Mouse (Mus musculus): ENCODE data around the gene Il21r. TPM values are rescaled to one million over a fixed set of nuclear protein-coding genes. Genes with fewer than 3 reads are reported as not detected.

Gene Il21r
- polyA plus RNA-seq, 1 experiment from 2014 or later = 0.11 TPM

DNA sequence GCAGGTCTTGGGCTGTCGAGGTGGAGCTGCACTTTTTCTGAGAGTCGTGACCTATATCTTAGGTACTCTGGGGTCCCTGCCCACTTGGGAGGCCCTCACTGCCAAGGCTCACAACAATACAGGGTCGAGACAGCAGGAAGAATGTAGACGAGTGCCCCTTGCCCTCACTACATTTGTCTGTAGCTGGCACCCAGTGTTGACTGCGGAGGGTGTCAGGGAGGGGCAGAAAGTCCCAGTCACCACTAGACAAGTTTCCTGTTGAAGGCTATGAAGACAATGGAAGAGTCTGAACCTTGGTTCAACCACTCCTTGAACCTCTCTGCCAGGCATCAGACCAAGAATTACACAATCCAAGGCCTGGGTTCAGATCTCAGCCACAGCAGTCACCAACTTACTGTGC, 44.2 kb upstream of the Il21r start:
- Histone ChIP-seq H3K27me3 (ENCODE audit: control insufficient read depth, insufficient read depth, low read length) (no peaks in the 10 kb centered on the region), H3K4me2 (ENCODE audit: low read depth, low read length) (no peak overlapping the region), H3K4me3 (ENCODE audit: low read depth, low read length) (no peak overlapping the region), H3K36me3 (replicated peaks; ENCODE audit: control insufficient read depth, insufficient read depth, low read depth, low read length) (no peaks in the 10 kb centered on the region), H3K9me3 (replicated peaks; ENCODE audit: control insufficient read depth, low read length) (no peaks in the 10 kb centered on the region), H3K27ac (replicated peaks; ENCODE audit: low read depth, low read length) (no peak overlapping the region), H3K9ac (replicated peaks; ENCODE audit: low read length) (no peak overlapping the region), H3K4me1 (ENCODE audit: control insufficient read depth, insufficient read depth, low read length) (no peaks in the 10 kb centered on the region)
- ATAC-seq (replicated peaks; ENCODE audit: insufficient number of reproducible peaks, low FRiP score, low TSS enrichment, low read depth) = no peak
- WGBS = 63% methylated on average over 5 of the region's 5 CpGs
- no peak for DNase-seq (ENCODE audit: low spot score)

DNA sequence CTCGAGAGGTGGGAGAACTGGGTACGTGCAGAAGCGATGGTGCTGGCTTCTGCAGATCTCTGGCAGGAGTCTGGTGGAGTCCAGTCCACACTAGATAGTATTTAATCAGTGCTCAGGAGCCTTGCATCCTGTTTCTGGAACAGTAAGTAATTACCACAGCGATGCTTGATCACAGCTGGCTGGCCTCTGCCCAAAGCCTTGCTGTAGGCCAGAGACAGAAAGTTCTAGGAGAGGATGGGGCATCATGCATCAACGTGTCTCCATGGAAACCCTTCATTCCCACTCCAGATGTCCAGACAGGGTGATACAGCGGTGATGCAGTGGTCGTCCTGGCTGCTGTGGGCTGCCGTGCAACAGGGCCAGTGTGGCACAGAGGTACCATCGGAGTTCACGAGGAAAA, 43.7 kb upstream of the Il21r start:
- Histone ChIP-seq H3K27ac (replicated peaks; ENCODE audit: low read depth, low read length) (no peak overlapping the region), H3K36me3 (replicated peaks; ENCODE audit: control insufficient read depth, insufficient read depth, low read depth, low read length) (no peaks in the 10 kb centered on the region), H3K9me3 (replicated peaks; ENCODE audit: control insufficient read depth, low read length) (no peaks in the 10 kb centered on the region), H3K4me3 (ENCODE audit: low read depth, low read length) (no peak overlapping the region), H3K27me3 (ENCODE audit: control insufficient read depth, insufficient read depth, low read length) (no peaks in the 10 kb centered on the region), H3K4me2 (ENCODE audit: low read depth, low read length) (no peak overlapping the region), H3K4me1 (ENCODE audit: control insufficient read depth, insufficient read depth, low read length) (no peaks in the 10 kb centered on the region), H3K9ac (replicated peaks; ENCODE audit: low read length) (no peak overlapping the region)
- DNase-seq (ENCODE audit: low spot score) = no peak
- 84% methylated on average over 10 of the region's 10 CpGs for WGBS
- ATAC-seq (replicated peaks; ENCODE audit: insufficient number of reproducible peaks, low FRiP score, low TSS enrichment, low read depth) = no peak

DNA sequence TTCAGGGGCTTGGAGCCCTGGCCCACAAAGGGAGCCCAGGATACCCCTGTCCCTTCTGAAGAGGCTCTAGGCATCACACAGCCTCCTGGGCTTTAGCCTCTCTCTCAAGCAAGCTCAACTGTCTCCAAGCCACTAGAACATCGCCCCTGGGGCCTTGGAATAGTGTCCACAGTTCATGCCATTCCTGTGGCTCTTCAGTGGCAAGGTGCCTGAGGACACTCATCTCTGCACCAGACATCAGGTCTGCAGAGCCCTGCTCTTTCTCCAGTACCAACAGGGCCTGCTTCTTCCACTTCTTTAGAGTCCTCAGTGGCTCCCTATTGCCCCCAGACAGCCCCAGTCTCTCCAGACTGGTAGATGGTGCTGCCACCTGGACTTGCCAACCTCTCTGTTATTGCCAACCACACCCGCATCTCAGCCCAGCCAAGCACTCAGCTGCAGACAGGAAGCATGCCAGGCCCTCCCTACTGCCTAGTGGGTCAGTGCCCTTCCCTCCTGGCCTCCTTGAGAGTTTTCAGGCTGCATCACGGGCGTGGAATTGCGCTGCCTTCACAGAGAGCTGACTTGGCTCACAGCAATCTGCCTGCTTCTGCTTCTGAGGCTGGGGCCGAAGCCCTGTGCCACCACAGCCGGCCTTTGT, 43.0 kb upstream of the Il21r start:
- 86% methylated on average over 7 of the region's 7 CpGs for WGBS
- Histone ChIP-seq H3K9me3 (replicated peaks; ENCODE audit: control insufficient read depth, low read length) (no peaks in the 10 kb centered on the region), H3K4me3 (ENCODE audit: low read depth, low read length) (no peak overlapping the region), H3K36me3 (replicated peaks; ENCODE audit: control insufficient read depth, insufficient read depth, low read depth, low read length) (no peaks in the 10 kb centered on the region), H3K27ac (replicated peaks; ENCODE audit: low read depth, low read length) (no peak overlapping the region), H3K4me1 (ENCODE audit: control insufficient read depth, insufficient read depth, low read length) (no peaks in the 10 kb centered on the region), H3K9ac (replicated peaks; ENCODE audit: low read length) (no peak overlapping the region), H3K4me2 (ENCODE audit: low read depth, low read length) (no peak overlapping the region), H3K27me3 (ENCODE audit: control insufficient read depth, insufficient read depth, low read length) (no peaks in the 10 kb centered on the region)
- no peak for ATAC-seq (replicated peaks; ENCODE audit: insufficient number of reproducible peaks, low FRiP score, low TSS enrichment, low read depth)
- no peak for DNase-seq (ENCODE audit: low spot score)

DNA sequence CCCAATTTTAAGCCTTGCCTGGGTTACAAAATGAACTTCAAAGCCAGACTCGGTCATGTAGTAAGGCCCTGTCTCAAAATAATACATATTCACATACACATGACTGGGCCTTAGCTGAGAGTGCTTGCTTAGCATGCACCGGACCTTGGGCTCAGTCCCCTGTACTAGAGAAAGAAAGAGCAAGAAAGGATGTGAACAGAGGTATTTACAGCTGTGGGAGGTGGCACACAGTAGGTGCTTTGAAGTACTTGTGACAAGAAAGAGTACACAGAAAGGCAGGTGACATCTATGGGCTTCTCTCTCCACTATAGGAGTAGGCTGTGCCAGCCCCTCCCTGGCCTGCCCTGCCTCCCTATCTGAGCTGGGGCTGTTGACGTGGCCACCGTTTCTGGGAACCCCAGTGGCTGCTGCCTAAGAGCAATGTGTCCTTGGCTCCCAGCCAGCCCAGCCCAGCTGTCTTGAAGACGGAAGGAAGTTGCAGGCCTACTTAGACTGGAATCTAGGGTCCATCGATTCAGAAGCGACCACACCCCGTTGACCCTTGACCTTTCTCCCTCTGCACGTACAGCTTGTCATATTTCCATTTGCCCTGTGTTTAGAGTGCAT, 42.0 kb upstream of the Il21r start:
- Histone ChIP-seq H3K4me1 (ENCODE audit: control insufficient read depth, insufficient read depth, low read length) (no peaks in the 10 kb centered on the region), H3K36me3 (replicated peaks; ENCODE audit: control insufficient read depth, insufficient read depth, low read depth, low read length) (no peaks in the 10 kb centered on the region), H3K9me3 (replicated peaks; ENCODE audit: control insufficient read depth, low read length) (no peaks in the 10 kb centered on the region), H3K4me2 (ENCODE audit: low read depth, low read length) (no peak overlapping the region), H3K27me3 (ENCODE audit: control insufficient read depth, insufficient read depth, low read length) (no peaks in the 10 kb centered on the region), H3K9ac (replicated peaks; ENCODE audit: low read length) (no peak overlapping the region), H3K27ac (replicated peaks; ENCODE audit: low read depth, low read length) (no peak overlapping the region), H3K4me3 (ENCODE audit: low read depth, low read length) (no peak overlapping the region)
- DNase-seq (ENCODE audit: low spot score) (no peak), ATAC-seq (replicated peaks; ENCODE audit: insufficient number of reproducible peaks, low FRiP score, low TSS enrichment, low read depth) (no peak)
- 68% methylated on average over 9 of the region's 9 CpGs for WGBS

DNA sequence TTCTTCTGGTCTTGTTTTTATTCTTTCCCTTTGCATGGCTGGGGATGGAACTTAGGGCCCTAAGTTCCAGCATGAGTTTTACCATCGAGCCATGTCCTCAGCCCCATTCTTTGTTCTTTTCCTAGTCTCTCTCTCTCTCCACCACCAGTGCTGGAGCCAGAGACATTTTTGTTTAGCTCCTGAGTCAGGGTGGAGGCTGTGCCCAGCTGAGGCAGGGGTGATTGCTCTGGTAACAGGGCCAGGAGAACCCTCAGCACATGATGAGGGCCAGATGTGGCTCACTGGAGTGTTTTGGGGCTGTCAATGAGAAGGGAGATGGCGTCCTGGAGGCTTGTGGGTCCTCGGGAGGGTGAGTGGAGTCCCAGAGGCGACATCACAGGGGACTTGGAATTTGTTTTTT, 40.8 kb upstream of the Il21r start:
- no peak overlapping the region for H3K9ac ChIP-seq (replicated peaks; ENCODE audit: low read length)
- no peaks in the 10 kb centered on the region for H3K9me3 ChIP-seq (replicated peaks; ENCODE audit: control insufficient read depth, low read length)
- H3K36me3 ChIP-seq (replicated peaks; ENCODE audit: control insufficient read depth, insufficient read depth, low read depth, low read length) = no peaks in the 10 kb centered on the region
- ATAC-seq (replicated peaks; ENCODE audit: insufficient number of reproducible peaks, low FRiP score, low TSS enrichment, low read depth) = no peak
- no peaks in the 10 kb centered on the region for H3K27me3 ChIP-seq (ENCODE audit: control insufficient read depth, insufficient read depth, low read length)
- H3K4me2 ChIP-seq (ENCODE audit: low read depth, low read length) = no peak overlapping the region
- H3K4me1 ChIP-seq (ENCODE audit: control insufficient read depth, insufficient read depth, low read length) = no peaks in the 10 kb centered on the region
- no peak overlapping the region for H3K4me3 ChIP-seq (ENCODE audit: low read depth, low read length)
- 54% methylated on average over 4 of the region's 4 CpGs for WGBS
- H3K27ac ChIP-seq (replicated peaks; ENCODE audit: low read depth, low read length) = no peak overlapping the region
- peak; percentile 43 for DNase-seq (ENCODE audit: low spot score)

DNA sequence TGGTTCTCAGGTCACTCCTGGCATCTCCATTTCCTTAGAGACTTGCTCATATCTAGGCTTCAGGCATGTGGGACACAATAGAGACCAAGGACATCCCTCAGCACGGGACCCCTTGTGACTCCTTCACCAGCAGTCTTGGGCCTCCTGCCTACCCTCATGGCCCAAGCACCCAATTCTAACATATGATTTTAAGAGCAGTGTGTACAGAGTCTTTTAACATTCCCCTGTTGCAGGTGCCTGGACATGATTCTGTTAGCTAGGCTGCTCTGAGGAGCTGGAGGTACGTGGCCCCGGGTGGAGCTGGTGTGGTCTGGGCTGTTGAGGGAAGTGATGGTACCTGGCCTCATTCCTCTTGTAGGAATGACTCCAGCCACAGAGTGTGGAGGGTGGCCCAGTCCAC, 40.1 kb upstream of the Il21r start:
- ATAC-seq (replicated peaks; ENCODE audit: insufficient number of reproducible peaks, low FRiP score, low TSS enrichment, low read depth) = no peak
- Histone ChIP-seq H3K4me3 (ENCODE audit: low read depth, low read length) (no peak overlapping the region), H3K36me3 (replicated peaks; ENCODE audit: control insufficient read depth, insufficient read depth, low read depth, low read length) (no peaks in the 10 kb centered on the region), H3K27ac (replicated peaks; ENCODE audit: low read depth, low read length) (no peak overlapping the region), H3K9me3 (replicated peaks; ENCODE audit: control insufficient read depth, low read length) (no peaks in the 10 kb centered on the region), H3K27me3 (ENCODE audit: control insufficient read depth, insufficient read depth, low read length) (no peaks in the 10 kb centered on the region), H3K4me1 (ENCODE audit: control insufficient read depth, insufficient read depth, low read length) (no peaks in the 10 kb centered on the region), H3K9ac (replicated peaks; ENCODE audit: low read length) (no peak overlapping the region), H3K4me2 (ENCODE audit: low read depth, low read length) (no peak overlapping the region)
- no peak for DNase-seq (ENCODE audit: low spot score)
- WGBS = 89% methylated on average over 3 of the region's 3 CpGs

DNA sequence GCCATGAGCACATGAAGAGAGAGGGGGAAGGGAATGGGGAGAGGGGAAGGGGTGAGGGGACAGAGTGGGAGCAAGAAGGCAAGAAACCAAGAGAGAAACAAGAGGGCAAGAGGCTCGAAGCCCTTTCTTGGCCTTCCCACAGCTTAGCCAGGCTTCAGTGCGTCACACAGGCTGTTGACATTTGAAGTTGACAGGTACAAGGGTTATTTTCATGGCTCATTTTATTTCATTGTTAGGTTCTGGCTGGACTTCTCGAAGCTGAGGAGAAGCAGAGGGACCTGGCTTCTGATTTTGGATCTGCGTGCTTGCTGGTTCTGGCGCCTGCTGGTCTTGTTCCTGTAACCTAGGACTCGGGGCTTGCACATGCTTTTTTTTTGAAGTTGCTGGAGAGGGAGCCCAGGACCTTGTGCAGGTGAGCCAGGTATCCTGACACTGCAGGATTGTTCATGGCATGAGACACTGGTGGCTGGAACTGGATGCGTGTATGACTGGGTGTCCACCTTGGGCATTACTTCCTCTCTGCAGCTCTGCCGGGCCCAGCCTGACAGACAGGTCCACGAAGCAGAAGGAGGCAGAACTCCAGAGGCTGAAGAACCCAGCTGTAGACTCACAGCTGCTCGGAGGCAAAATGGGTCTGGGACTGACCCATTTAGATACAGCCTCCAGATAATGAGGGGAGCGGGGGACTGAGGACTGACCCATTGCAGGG, 38.8 kb upstream of the Il21r start:
- no peak for DNase-seq (ENCODE audit: low spot score)
- Histone ChIP-seq H3K4me3 (ENCODE audit: low read depth, low read length) (no peak overlapping the region), H3K4me2 (ENCODE audit: low read depth, low read length) (no peak overlapping the region), H3K27ac (replicated peaks; ENCODE audit: low read depth, low read length) (no peak overlapping the region), H3K27me3 (ENCODE audit: control insufficient read depth, insufficient read depth, low read length) (no peaks in the 10 kb centered on the region), H3K4me1 (ENCODE audit: control insufficient read depth, insufficient read depth, low read length) (no peaks in the 10 kb centered on the region), H3K9ac (replicated peaks; ENCODE audit: low read length) (no peak overlapping the region), H3K9me3 (replicated peaks; ENCODE audit: control insufficient read depth, low read length) (no peaks in the 10 kb centered on the region), H3K36me3 (replicated peaks; ENCODE audit: control insufficient read depth, insufficient read depth, low read depth, low read length) (no peaks in the 10 kb centered on the region)
- WGBS = 76% methylated on average over 11 of the region's 11 CpGs
- ATAC-seq (replicated peaks; ENCODE audit: insufficient number of reproducible peaks, low FRiP score, low TSS enrichment, low read depth) = no peak

DNA sequence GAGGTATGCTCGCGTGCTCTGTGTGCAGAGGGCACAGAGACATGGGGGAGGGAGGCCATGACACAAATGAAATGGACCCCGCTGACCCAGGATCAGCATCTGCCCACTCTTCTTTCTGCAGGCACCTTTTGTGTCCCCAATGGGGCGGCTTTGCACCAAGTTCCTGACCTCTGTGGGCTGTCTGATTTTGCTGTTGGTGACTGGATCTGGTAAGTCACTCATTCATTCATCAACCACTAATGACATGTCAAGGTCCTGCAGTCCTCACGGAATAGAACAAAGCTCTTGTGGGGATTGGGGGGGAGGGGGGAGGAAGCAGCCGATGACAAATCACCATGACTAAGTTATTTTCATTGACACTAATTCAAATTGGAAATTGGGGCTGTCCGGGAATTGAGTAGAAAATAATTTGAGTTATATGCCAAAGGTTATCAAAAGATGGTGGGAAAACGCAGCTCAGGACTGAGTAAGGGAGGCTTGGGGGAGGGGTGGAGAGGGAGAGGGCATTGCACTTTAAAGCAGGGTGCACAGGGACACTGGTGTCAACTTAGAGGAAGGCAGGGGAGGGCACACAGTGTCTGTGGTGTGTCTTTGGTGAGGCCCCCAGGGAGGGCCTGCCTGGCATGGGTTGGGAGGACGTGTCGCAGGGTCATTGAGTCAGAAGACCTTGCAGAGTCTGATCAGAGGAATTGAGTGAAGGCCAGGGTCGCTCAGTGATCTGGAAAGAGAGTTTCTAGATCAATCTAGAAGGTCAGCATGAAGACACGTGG, 37.5 kb upstream of the Il21r start:
- H3K27ac ChIP-seq (replicated peaks; ENCODE audit: low read depth, low read length) = no peak overlapping the region
- no peaks in the 10 kb centered on the region for H3K27me3 ChIP-seq (ENCODE audit: control insufficient read depth, insufficient read depth, low read length)
- H3K4me1 ChIP-seq (ENCODE audit: control insufficient read depth, insufficient read depth, low read length) = no peaks in the 10 kb centered on the region
- H3K9me3 ChIP-seq (replicated peaks; ENCODE audit: control insufficient read depth, low read length) = no peaks in the 10 kb centered on the region
- no peak for ATAC-seq (replicated peaks; ENCODE audit: insufficient number of reproducible peaks, low FRiP score, low TSS enrichment, low read depth)
- H3K9ac ChIP-seq (replicated peaks; ENCODE audit: low read length) = no peak overlapping the region
- 63% methylated on average over 12 of the region's 12 CpGs for WGBS
- DNase-seq (ENCODE audit: low spot score) = no peak
- H3K4me2 ChIP-seq (ENCODE audit: low read depth, low read length) = no peak overlapping the region
- no peaks in the 10 kb centered on the region for H3K36me3 ChIP-seq (replicated peaks; ENCODE audit: control insufficient read depth, insufficient read depth, low read depth, low read length)
- H3K4me3 ChIP-seq (ENCODE audit: low read depth, low read length) = no peak overlapping the region

Measured in embryonic facial prominence, embryonic 11.5 days (tissue).